Mouse (Mus musculus): Measurements from ENCODE around the gene Tcte1. TPM values are rescaled to one million over a fixed set of nuclear protein-coding genes. Genes with fewer than 3 reads are reported as not detected.

The Tcte1 gene
- total RNA-seq, 2 experiments from 2014 or later, result not detected

DNA sequence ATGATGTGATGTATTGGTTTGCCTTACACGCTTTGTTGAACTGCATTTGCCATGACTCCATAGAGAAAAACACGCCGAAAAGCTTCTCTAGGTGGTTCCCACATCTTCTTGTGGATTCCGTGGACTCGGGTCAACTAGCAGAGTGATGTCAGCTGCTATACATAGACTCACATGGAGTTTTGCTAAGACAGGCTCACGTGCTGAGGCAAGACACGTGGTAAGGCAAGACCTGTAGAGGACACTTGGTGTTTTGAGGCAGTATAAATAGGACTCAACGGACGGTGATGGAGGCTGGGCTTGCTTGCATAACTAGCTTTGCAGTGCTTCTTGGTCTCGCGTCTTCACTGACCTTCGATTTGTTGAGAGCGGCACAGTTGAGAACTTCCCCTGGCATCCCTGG is 24.8 kb upstream of the Tcte1 start:
- H3K27ac ChIP-seq, result no peak overlapping the region; the same call in 1 of the 2 replicates
- DNase-seq, result no peak
- no peak for TF ChIP-seq CTCF (IDR thresholded peaks at IDR 0.05)
- H3K4me3 ChIP-seq, result no peak overlapping the region
- intact Hi-C loops (cut with DNase I), result no loop called here

DNA sequence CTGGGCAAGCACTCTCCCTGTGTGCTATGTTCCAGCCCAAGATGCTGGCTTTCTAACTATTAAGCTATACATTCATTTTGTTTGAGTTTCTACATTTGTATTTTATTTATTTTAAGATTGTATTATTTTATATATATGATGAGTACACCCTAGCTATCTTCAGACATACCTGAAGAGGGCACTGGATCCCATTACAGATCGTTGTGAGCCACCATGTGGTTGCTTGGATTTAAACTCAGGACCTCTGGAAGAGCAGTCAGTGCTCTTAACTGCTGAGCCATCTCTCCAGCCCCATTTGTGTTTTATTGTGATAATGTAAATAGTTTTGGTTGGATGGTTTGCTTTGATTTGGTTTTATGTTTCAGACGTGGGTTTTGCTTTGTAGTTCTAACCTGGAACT is 23.7 kb upstream of the Tcte1 start:
- no peak overlapping the region for H3K27ac ChIP-seq
- H3K4me3 ChIP-seq, result no peak overlapping the region
- no peak for TF ChIP-seq CTCF (IDR thresholded peaks at IDR 0.05)
- intact Hi-C loops (cut with DNase I), result no loop called here
- no peak for DNase-seq

GRCm38 (mm10) chr17:45500981-45501380 is 22.3 kb upstream of the Tcte1 start:
- Histone ChIP-seq H3K4me3 (no peak overlapping the region), H3K27ac (no peak overlapping the region)
- no peak for TF ChIP-seq CTCF (IDR thresholded peaks at IDR 0.05)
- DNase-seq, result no peak
- intact Hi-C loops (cut with DNase I), result no loop called here

DNA sequence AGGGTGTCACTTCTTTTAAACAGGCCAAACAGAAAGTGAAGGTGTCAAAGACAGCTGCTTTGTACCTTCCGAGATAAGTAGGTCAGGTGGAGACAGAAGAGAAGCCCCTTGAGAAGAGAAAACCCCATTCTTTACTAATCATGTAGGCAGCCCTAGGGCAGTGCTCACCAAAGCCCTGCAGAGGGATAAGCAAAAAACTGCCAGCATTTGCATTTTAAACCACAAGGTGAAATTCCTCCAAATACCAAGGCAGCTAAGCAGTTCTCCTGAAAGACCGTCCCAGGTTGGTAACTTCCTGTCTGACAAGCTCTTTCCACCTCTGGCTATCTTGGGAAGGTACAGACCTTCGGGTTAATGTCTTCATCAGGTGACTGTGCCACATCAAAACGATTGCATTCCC is 20.9 kb upstream of the Tcte1 start:
- Histone ChIP-seq H3K27ac (no peak overlapping the region), H3K4me3 (no peak overlapping the region)
- intact Hi-C loops (cut with DNase I), result no loop called here
- no peak for DNase-seq
- TF ChIP-seq CTCF (IDR thresholded peaks at IDR 0.05), result no peak

DNA sequence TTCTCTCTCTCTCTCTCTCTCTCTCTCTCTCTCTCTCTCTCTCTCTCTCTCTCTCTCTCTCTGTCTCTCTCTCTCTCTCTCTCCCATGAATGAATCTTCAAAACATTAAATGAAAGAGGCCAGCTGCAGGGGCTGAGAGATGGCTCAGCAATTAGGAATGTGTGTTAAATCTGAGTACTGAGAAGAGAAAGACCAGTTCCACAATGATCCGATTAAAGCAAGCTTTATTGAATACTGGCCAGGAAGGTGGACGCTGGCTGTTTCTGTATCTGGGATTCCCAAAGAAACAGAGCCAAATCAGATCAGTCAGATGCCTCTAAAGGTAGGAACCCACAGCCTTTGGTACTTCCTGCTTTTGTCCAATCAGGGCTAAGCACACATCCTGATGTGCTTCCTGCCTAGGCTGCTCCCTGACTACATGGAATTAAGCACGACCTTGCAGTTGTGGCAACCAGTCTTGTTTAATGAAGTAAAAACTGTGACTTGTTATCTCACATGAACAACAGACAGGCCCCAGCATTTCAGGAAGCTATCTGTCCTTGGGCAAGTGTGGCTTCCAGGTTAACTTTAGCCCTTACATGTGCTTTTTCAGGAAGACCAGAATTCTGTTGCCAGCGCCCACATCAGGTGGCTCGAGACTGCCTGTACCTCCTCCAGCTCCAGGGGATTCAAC is 19.8 kb upstream of the Tcte1 start:
- no peak for TF ChIP-seq CTCF (IDR thresholded peaks at IDR 0.05)
- intact Hi-C loops (cut with DNase I), result no loop called here
- DNase-seq, result no peak
- peak overlapping the region; percentile 12; the same call in 1 of the 2 replicates for H3K27ac ChIP-seq
- no peak overlapping the region for H3K4me3 ChIP-seq

GRCm38 (mm10) chr17:45505941-45506465 is 17.2 kb upstream of the Tcte1 start:
- intact Hi-C loops (cut with DNase I), result no loop called here
- H3K4me3 ChIP-seq, result peak overlapping the region; percentile 95
- TF ChIP-seq CTCF (IDR thresholded peaks at IDR 0.05), result no peak

GRCm38 (mm10) chr17:45506700-45507189 is 16.5 kb upstream of the Tcte1 start, which contains the start of gene Aars2:
Gene Aars2 (plus strand): TSS chr17:45506841.
- H3K4me3 ChIP-seq, result peak within 1 kb of the TSS; percentile 95
- intact Hi-C loops (cut with DNase I), result no loop called here
- peak; percentile 85 for TF ChIP-seq CTCF (IDR thresholded peaks at IDR 0.05)
- H3K27ac ChIP-seq, result peak within 1 kb of the TSS; percentile 95
- peak; percentile 97 for DNase-seq

More at GRCm38 (mm10) chr17:45505941-45506465, 17.2 kb upstream of the Tcte1 start:
- H3K27ac ChIP-seq, result peak overlapping the region; percentile 95
- DNase-seq, result no peak

DNA sequence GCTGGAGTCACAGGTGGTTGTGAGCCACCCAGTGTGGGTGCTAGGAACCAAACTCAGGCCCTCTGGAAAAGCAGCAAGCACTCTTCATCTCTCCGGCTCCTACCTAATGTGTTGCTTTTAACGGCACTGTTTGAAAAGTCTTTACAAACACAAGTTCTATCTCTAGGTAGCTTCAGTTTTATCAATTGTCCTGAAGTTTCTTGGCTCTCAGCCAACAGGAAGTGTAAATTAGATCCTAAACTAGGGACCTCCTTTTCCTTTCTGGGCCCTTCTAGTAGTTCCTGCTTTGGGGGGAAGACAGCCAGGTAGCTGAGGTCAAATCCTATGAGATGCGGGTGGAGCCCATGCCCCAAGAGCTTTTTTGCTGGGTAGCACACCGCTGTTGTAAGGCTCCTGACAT is 12.4 kb upstream of the Tcte1 start:
- no peak overlapping the region for H3K4me3 ChIP-seq
- H3K27ac ChIP-seq, result no peak overlapping the region
- DNase-seq, result no peak
- TF ChIP-seq CTCF (IDR thresholded peaks at IDR 0.05), result no peak
- intact Hi-C loops (cut with DNase I), result no loop called here

DNA sequence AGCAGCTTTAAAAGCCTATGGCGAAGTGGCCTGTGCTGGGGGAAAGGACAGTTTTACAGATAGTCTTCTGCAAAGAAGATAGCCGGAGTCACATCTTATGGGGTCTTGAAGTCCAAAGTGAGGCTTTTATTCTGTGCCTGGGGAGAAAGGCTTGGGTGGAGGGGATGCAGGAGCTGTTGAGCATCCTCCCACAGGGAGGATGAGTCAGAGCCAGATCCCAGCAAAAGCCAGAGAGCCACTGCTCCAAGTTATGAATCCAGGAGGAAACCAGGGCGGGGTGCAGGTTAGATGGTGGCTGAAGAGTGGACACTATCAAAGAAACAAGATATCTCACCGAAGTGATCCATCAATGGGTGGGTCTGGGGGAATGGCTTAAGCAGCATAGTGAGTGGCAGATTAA is 11.5 kb upstream of the Tcte1 start:
- no peak for TF ChIP-seq CTCF (IDR thresholded peaks at IDR 0.05)
- H3K4me3 ChIP-seq, result no peak overlapping the region
- intact Hi-C loops (cut with DNase I), result no loop called here

DNA sequence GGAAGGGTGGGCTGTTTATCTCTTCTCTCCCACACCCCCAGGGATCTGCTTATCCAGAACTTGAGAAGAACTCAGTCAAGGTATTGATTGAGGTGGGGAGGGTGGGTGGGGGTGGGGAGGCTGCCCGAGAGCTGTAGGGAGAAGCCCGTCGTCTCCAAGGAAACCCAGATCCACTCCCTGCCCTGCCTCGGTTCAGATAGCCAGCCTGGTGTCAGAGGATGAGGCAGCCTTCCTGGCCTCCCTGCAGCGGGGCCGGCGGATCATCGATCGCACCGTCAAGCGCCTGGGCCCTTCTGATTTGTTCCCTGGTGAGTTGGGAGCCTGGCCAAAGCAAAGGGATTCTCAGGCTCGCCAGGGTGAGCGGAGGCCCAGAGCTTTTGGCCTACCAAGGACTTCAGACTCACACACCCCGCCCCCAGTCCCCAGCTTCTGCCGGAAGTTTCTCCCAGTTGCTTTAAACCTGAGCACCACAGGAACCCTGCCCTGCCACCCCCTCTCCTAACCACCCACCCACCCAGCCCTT is 8.0 kb upstream of the Tcte1 start:
- intact Hi-C loops (cut with DNase I), result loop anchor here (5.0 kb wide), 1 partner anchor 127 kb away; no protein-coding TSS in a partner anchor
- H3K27ac ChIP-seq, result no peak overlapping the region
- no peak overlapping the region for H3K4me3 ChIP-seq
- no peak for TF ChIP-seq CTCF (IDR thresholded peaks at IDR 0.05)
- DNase-seq, result no peak

More for the DNA sequence above, 11.5 kb upstream of the Tcte1 start:
- DNase-seq, result no peak
- H3K27ac ChIP-seq, result no peak overlapping the region

GRCm38 (mm10) chr17:45515806-45516205 is 7.4 kb upstream of the Tcte1 start:
- no peak overlapping the region for H3K27ac ChIP-seq
- DNase-seq, result no peak
- intact Hi-C loops (cut with DNase I), result loop anchor here (1.0 to 5.0 kb wide), 2 partner anchors 36 to 126 kb away; no protein-coding TSS in a partner anchor
- no peak overlapping the region for H3K4me3 ChIP-seq
- TF ChIP-seq CTCF (IDR thresholded peaks at IDR 0.05), result no peak

DNA sequence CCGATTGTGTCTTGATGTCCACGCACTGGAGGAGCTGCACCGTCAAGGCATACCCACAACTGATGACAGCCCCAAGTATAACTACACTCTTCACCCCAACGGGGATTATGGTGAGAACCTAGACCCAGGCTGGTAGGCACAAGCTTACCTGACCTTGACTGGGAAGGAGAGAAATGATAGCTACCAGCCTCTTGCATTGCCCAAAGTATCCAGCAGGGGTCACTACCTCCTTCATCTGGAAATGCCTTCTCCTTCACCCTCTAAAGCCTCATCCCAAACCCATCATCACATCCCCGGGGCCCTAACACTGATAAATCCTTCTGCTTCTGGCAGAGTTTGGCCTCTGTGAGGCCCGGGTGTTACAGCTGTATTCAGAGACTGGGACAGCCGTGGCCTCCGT is 6.7 kb upstream of the Tcte1 start:
- intact Hi-C loops (cut with DNase I), result loop anchor here (1.0 to 5.0 kb wide), 2 partner anchors 36 to 126 kb away; no protein-coding TSS in a partner anchor
- TF ChIP-seq CTCF (IDR thresholded peaks at IDR 0.05), result peak; percentile 95
- H3K4me3 ChIP-seq, result no peak overlapping the region
- peak; percentile 75 for DNase-seq
- no peak overlapping the region for H3K27ac ChIP-seq

- intact Hi-C loops (cut with DNase I), result loop anchor here (5.0 kb wide), 1 partner anchor 125 kb away; no protein-coding TSS in a partner anchor
- Histone ChIP-seq H3K27ac (no peak overlapping the region), H3K4me3 (no peak overlapping the region)
- no peak for TF ChIP-seq CTCF (IDR thresholded peaks at IDR 0.05)
- no peak for DNase-seq
These were observed 6.1 kb upstream of the Tcte1 start for GRCm38 (mm10) chr17:45517135-45517534.

Measured in gastrocnemius, adult 2 months (tissue).